10 mouse cellular contexts compared by ENCODE assay signal in the genomic region with DNA sequence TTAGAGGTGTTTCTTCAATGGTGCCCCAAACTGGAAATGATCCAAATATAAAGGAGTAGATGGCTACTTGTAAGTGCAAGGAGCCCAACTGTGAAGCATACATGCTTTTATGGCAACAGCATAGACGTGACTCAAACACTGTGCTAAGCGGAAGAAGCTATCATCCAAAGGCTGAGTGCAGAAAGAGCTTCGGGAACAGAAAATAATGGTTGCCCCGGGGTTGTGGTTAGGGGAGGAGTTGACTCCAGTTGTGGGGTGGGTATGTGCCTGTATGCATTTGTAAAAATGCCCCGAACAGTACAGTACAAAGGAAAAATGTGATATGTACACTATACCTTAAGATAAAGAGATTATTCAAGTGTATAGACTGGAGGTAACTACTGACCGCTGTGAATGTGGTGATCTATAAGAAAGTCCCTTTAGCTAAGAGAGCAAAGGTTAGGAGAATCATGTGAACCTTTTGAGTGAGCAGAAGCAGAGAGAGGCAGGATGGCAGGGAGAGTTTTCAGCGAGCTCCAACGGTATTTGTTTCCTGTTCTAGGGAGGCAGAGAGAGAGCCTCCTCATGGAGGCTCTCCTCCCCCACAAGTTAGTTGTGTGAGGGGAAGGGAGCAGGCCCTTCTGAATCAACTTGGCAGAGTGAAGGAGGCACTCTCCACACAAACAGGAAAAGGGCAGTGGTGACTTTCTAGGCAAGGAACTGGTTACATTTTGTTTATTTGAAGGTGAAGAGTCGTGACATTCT. TPM values are rescaled to one million over a fixed set of nuclear protein-coding genes. Genes with fewer than 3 reads are reported as not detected.
DNase-seq lines count a peak whose midpoint lies in the region; ATAC-seq and TF ChIP-seq lines count a peak whose summit lies in the region.
"Had no signal": no experiment of that assay in that cellular context is flagged by ENCODE, and none has a peak within 500 bp of the region (broad histone marks: within the 10 kb centered on the region; RNA-seq: fewer than 3 reads in every experiment).

No protein-coding gene starts in this region.

- CTCF ChIA-PET in Patski (lab: Charles Lee): interaction anchor here (0.8 to 3.4 kb wide), 12 partner anchors 9 to 105 kb away, joined by 3 to 11 read pairs (median 4); no protein-coding TSS in a partner anchor

- H3K27ac ChIP-seq in kidney, embryonic 16.5 days (ENCODE audit: low read length): peak overlapping the region; percentile 31
- peak overlapping the region; percentile 80 for H3K27ac ChIP-seq in intestine, postnatal 0 days (ENCODE audit: low read depth, low read length)
- H3K27ac ChIP-seq: midbrain, embryonic 12.5 days had no signal

- WGBS in kidney, embryonic 16.5 days: 64% methylated on average over 9 of the region's 9 CpGs
- WGBS in intestine, postnatal 0 days: 54% methylated on average over 9 of the region's 9 CpGs

- no peak overlapping the region for H3K4me2 ChIP-seq in kidney, embryonic 16.5 days (replicated peaks; ENCODE audit: low read depth, low read length)
- H3K4me2 ChIP-seq in intestine, postnatal 0 days (replicated peaks; ENCODE audit: low read depth): no peak overlapping the region
- H3K4me2 ChIP-seq: midbrain, embryonic 12.5 days had no signal

- no peak overlapping the region for H3K4me3 ChIP-seq in kidney, embryonic 16.5 days (ENCODE audit: low read length)
- H3K4me3 ChIP-seq in intestine, postnatal 0 days (ENCODE audit: low read depth, low read length): no peak overlapping the region
- H3K4me3 ChIP-seq: midbrain, embryonic 12.5 days had no signal

- H3K9me3 ChIP-seq in kidney, embryonic 16.5 days (ENCODE audit: low read length): no peaks in the 10 kb centered on the region
- H3K9me3 ChIP-seq in intestine, postnatal 0 days (ENCODE audit: control insufficient read depth): no peaks in the 10 kb centered on the region
- H3K9me3 ChIP-seq: midbrain, embryonic 12.5 days had no signal

- H3K36me3 ChIP-seq in kidney, embryonic 16.5 days (ENCODE audit: insufficient read depth, low read length): no peaks in the 10 kb centered on the region
- H3K36me3 ChIP-seq in intestine, postnatal 0 days (ENCODE audit: control insufficient read depth, insufficient read depth): no peaks in the 10 kb centered on the region
- H3K36me3 ChIP-seq: midbrain, embryonic 12.5 days had no signal

- POLR2A ChIA-PET in Patski (lab: Charles Lee): interaction anchor here (0.6 to 1.3 kb wide), 7 partner anchors 19 to 189 kb away, joined by 3 to 4 read pairs (median 3); partner anchors contain the start of gene Spry1

- TF ChIP-seq CTCF in Patski (IDR thresholded peaks at IDR 0.05): no peak
- TF ChIP-seq CTCF in intestine, postnatal 0 days (IDR thresholded peaks at IDR 0.05; ENCODE audit: low read depth): no peak

- no peaks in the 10 kb centered on the region for H3K27me3 ChIP-seq in kidney, embryonic 16.5 days (ENCODE audit: insufficient read depth, low read length)
- no peaks in the 10 kb centered on the region for H3K27me3 ChIP-seq in Patski
- H3K27me3 ChIP-seq in intestine, postnatal 0 days (replicated peaks; ENCODE audit: control insufficient read depth, insufficient read depth, low read length): no peaks in the 10 kb centered on the region
- H3K27me3 ChIP-seq: CH12.LX; midbrain, embryonic 12.5 days had no signal

- H3K4me1 ChIP-seq in kidney, embryonic 16.5 days (ENCODE audit: insufficient read depth, low read length): no peaks in the 10 kb centered on the region
- peaks cover 7% of the 10 kb centered on the region; the same call in 1 of the 2 replicates for H3K4me1 ChIP-seq in intestine, postnatal 0 days (replicated peaks; ENCODE audit: control insufficient read depth, insufficient read depth, low read length)
- H3K4me1 ChIP-seq: midbrain, embryonic 12.5 days had no signal

- in situ Hi-C loops in Patski (cut with MboI; ENCODE audit: low pct_unique_long_range_greater_than_20kb): no loop called here

- H3K9ac ChIP-seq in kidney, embryonic 16.5 days (replicated peaks; ENCODE audit: low read length): no peak overlapping the region
- H3K9ac ChIP-seq in intestine, postnatal 0 days (ENCODE audit: low read depth, low read length): no peak overlapping the region
- H3K9ac ChIP-seq: midbrain, embryonic 12.5 days had no signal

- ATAC-seq in kidney, embryonic 16.5 days (ENCODE audit: low FRiP score, low TSS enrichment): peak; percentile 64
- ATAC-seq in Patski: peak; percentile 33
- ATAC-seq in intestine, postnatal 0 days: peak; percentile 59
- peak; percentile 39; the same call in 1 of the 2 replicates for ATAC-seq in megakaryocyte-erythroid progenitor cell, adult 5-6 weeks (replicated peaks; ENCODE audit: low FRiP score, low TSS enrichment, poor library complexity, severe bottlenecking)

- no peak for DNase-seq in kidney, adult 11 months
- DNase-seq in Patski (ENCODE audit: low read depth, low spot score): no peak
- DNase-seq in testis, postnatal 14 days (ENCODE audit: low spot score): no peak
- no peak for DNase-seq in left cerebral cortex, adult 11 months (ENCODE audit: low spot score)
- DNase-seq in adrenal gland, adult (ENCODE audit: inconsistent age in 2 of 2, low spot score in 1 of 2): no peak

RNA-seq across cellular contexts. Expression of gene Gm5148, which starts 23.1 kb away (rescaled TPM):
- 7.5 and 9.6 TPM in 2 replicates for polyA plus RNA-seq in kidney, embryonic 16.5 days (2015; fragmentation: Nextera tagmentation; extraction: Ambion mirVana)
- polyA plus RNA-seq in Patski (2021): 0.23 TPM
- polyA plus RNA-seq in intestine, postnatal 0 days (2015; fragmentation: Nextera tagmentation; extraction: Ambion mirVana): 4.5 and 5.7 TPM in 2 replicates
- total RNA-seq in megakaryocyte-erythroid progenitor cell, adult 5-6 weeks (2014; fragmentation: Nextera tagmentation): 0.45 TPM in 1 of 2 replicates, not detected in the other
- 46.9 and 54.2 TPM in 2 replicates for total RNA-seq in megakaryocyte-erythroid progenitor cell, adult 5-6 weeks (2017)
